ENCODE assay signal across 9 mouse cellular contexts in the genomic region with DNA sequence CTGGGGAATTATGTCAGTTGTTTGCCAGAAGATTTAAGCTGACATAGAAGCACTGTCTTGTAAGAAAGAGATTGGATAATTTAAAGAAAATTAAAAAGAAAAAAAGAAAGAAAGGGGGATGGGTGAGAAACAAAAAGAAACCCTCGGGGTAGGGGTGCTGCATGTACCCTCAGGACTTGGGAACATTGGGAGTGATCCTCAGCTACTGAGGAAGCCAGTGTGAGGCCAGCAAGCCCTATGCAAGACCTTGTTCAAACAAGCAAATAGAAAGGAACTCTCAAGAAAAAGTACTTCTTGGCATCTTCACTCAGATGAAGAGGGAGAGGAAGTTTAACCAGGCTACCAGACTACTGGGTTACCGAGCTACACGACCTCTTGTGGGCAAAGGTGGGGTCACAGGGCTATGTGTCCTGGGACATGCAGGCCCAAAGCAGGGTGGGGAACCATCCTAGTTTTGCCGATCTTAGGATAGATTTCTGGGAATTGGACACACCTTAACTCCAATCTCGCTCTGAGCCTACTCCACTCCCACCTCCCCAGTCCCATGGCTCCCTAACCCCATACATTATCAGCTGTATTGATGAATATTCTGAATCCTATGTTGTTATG. TPM values are rescaled to one million over a fixed set of nuclear protein-coding genes. Genes with fewer than 3 reads are reported as not detected.
DNase-seq lines count a peak whose midpoint lies in the region; ATAC-seq and TF ChIP-seq lines count a peak whose summit lies in the region.
"Had no signal": no experiment of that assay in that cellular context is flagged by ENCODE, and none has a peak within 500 bp of the region (broad histone marks: within the 10 kb centered on the region; RNA-seq: fewer than 3 reads in every experiment).

No protein-coding gene starts in this region.

- H3K9me3 ChIP-seq in MEL (replicated peaks; ENCODE audit: insufficient read depth, low read length), result no peaks in the 10 kb centered on the region
- H3K9me3 ChIP-seq in liver, embryonic 12.5 days (replicated peaks), result no peaks in the 10 kb centered on the region
- H3K9me3 ChIP-seq in forebrain, embryonic 14.5 days (replicated peaks; ENCODE audit: control insufficient read depth, low read length), result no peaks in the 10 kb centered on the region

- peak overlapping the region; percentile 22; the same call in 1 of the 2 replicates for H3K4me2 ChIP-seq in liver, embryonic 12.5 days
- H3K4me2 ChIP-seq in forebrain, embryonic 14.5 days (ENCODE audit: low read length), result no peak overlapping the region

- peaks cover 37 to 54% of the 10 kb centered on the region in 2 experiments for H3K4me1 ChIP-seq in MEL (ENCODE audit: control insufficient read depth in 1 of 2, insufficient read depth in 2 of 2, low read length in 2 of 2)
- H3K4me1 ChIP-seq in liver, embryonic 12.5 days, result peaks cover 62% of the 10 kb centered on the region
- no peaks in the 10 kb centered on the region for H3K4me1 ChIP-seq in forebrain, embryonic 14.5 days (ENCODE audit: control insufficient read depth, insufficient read depth, low read length)

- peak; percentile 46 for ATAC-seq in liver, embryonic 12.5 days
- no peak for ATAC-seq in cerebellum, adult (ENCODE audit: insufficient number of reproducible peaks, low FRiP score, low TSS enrichment)
- no peak for ATAC-seq in forebrain, embryonic 14.5 days

- 44% methylated on average over 5 of the region's 5 CpGs for whole genome bisulfite sequencing in liver, embryonic 12.5 days (ENCODE audit: insufficient replicate concordance)
- 83% methylated on average over 5 of the region's 5 CpGs for WGBS in forebrain, embryonic 14.5 days

- H3K4me3 ChIP-seq in MEL (ENCODE audit: control insufficient read depth in 1 of 2, insufficient read depth in 1 of 2, low read depth in 2 of 2, low read length in 2 of 2), result peak overlapping the region in 1 of 2 experiments; percentile 43; a peak in 2 of 4 replicates
- H3K4me3 ChIP-seq in liver, embryonic 12.5 days, result no peak overlapping the region
- H3K4me3 ChIP-seq in forebrain, embryonic 14.5 days (ENCODE audit: low read depth, low read length), result no peak overlapping the region

- DNase-seq in CD4-positive helper T cell, adult 2 months (ENCODE audit: low read depth, low spot score), result peak; percentile 35
- peak; percentile 74 for DNase-seq in MEL (ENCODE audit: low read depth, low spot score)
- peak; percentile 68 for DNase-seq in naive thymus-derived CD4-positive, alpha-beta T cell, adult 2 months (ENCODE audit: low read depth)
- DNase-seq in forebrain, embryonic 14.5 days (ENCODE audit: low spot score), result no peak
- no peak for DNase-seq in right cerebral cortex, postnatal 25 days
- DNase-seq in layer of hippocampus, adult 9-10 months (ENCODE audit: low spot score), result no peak

- no peaks in the 10 kb centered on the region for H3K27me3 ChIP-seq in MEL (ENCODE audit: control insufficient read depth in 1 of 2, insufficient read depth in 2 of 2, low read length in 2 of 2)
- H3K27me3 ChIP-seq in liver, embryonic 12.5 days (replicated peaks), result no peaks in the 10 kb centered on the region
- H3K27me3 ChIP-seq in forebrain, embryonic 14.5 days (replicated peaks; ENCODE audit: control insufficient read depth, insufficient read depth, low read length), result no peaks in the 10 kb centered on the region

- no peak for TF ChIP-seq EP300 in MEL (IDR thresholded peaks at IDR 0.05; ENCODE audit: low read depth in 1 of 2, low read length in 2 of 2)

- peaks cover 0 to 59% of the 10 kb centered on the region in 2 experiments; a peak in 3 of 4 replicates for H3K36me3 ChIP-seq in MEL (ENCODE audit: control insufficient read depth in 1 of 2, insufficient read depth in 2 of 2, low read length in 2 of 2)
- H3K36me3 ChIP-seq in liver, embryonic 12.5 days, result peaks cover 4% of the 10 kb centered on the region; the same call in 1 of the 2 replicates
- H3K36me3 ChIP-seq in forebrain, embryonic 14.5 days (ENCODE audit: control insufficient read depth, insufficient read depth, low read length), result no peaks in the 10 kb centered on the region

- peak; percentile 21 for TF ChIP-seq RAD21 in MEL (IDR thresholded peaks at IDR 0.05; ENCODE audit: low read depth, low read length)

- TF ChIP-seq POLR2A in MEL (IDR thresholded peaks at IDR 0.05; ENCODE audit: control insufficient read depth in 1 of 2, insufficient read depth in 1 of 2, low read depth in 1 of 2, low read length in 2 of 2, poor library complexity in 1 of 2), result no peak

- peak overlapping the region; percentile 11 for H3K9ac ChIP-seq in MEL (ENCODE audit: control insufficient read depth, low read depth, low read length, poor library complexity, severe bottlenecking)
- no peak overlapping the region; the same call in 1 of the 2 replicates for H3K9ac ChIP-seq in liver, embryonic 12.5 days
- no peak overlapping the region for H3K9ac ChIP-seq in forebrain, embryonic 14.5 days (ENCODE audit: low read length)

- H3K79me2 ChIP-seq in MEL (ENCODE audit: control insufficient read depth, insufficient read depth, low read length, poor library complexity), result peaks cover 24% of the 10 kb centered on the region

- peak; percentile 40 to 52 (median 43); a peak in 5 of 6 replicates for TF ChIP-seq CTCF in MEL (IDR thresholded peaks at IDR 0.05 in 2 of 3, conservative IDR thresholded peaks at IDR 0.05 in 1 of 3; ENCODE audit: control insufficient read depth in 1 of 3, insufficient read depth in 1 of 3, low read depth in 2 of 3, low read length in 3 of 3, poor library complexity in 1 of 3, severe bottlenecking in 1 of 3)

- H3K27ac ChIP-seq in MEL (ENCODE audit: control insufficient read depth, low read depth, low read length), result peak overlapping the region; percentile 81
- peak overlapping the region; percentile 69 for H3K27ac ChIP-seq in liver, embryonic 12.5 days
- H3K27ac ChIP-seq in forebrain, embryonic 14.5 days (ENCODE audit: low read depth, low read length), result no peak overlapping the region
- H3K27ac ChIP-seq: macrophage had no signal

TF ChIP-seq in MEL, 35 proteins besides CTCF, POLR2A, EP300 and RAD21:
- TF ChIP-seq SMC3 (IDR thresholded peaks at IDR 0.05; ENCODE audit: low read depth, low read length) (peak; percentile 32), ETS1 (IDR thresholded peaks at IDR 0.05; ENCODE audit: low read depth, low read length) (no peak), JUND (IDR thresholded peaks at IDR 0.05; ENCODE audit: low read depth, low read length) (no peak)

RNA-seq across cellular contexts. Expression of a gene that starts 12.1 kb away (rescaled TPM):
- 14.1 and 14.4 TPM in 2 replicates for total RNA-seq in MEL (2012; rRNA removed)
- 10 to 100 TPM in 1 of 2 experiments, not detected in 1; 13.2 TPM for polyA plus RNA-seq in MEL (2012; ENCODE audit: insufficient read depth in 1 of 2, insufficient read length in 2 of 2, low read depth in 1 of 2, low replicate concordance in 2 of 2, missing spikeins in 1 of 2)
- 5.9 and 6.3 TPM in 2 replicates for polyA plus RNA-seq in liver, embryonic 12.5 days (2016; fragmentation: Nextera tagmentation; extraction: Ambion mirVana)
- 2.5 and 2.8 TPM in 2 replicates for polyA plus RNA-seq in forebrain, embryonic 14.5 days (2014; fragmentation: Nextera tagmentation; extraction: Ambion mirVana)

Comparison
In these comparisons a context has a peak if more than half of its experiments do, and no peak if none do; other contexts are left out.
1. DNase-seq: peak in CD4-positive helper T cell, adult 2 months (single experiment), MEL (single experiment) and naive thymus-derived CD4-positive, alpha-beta T cell, adult 2 months (single experiment); none in forebrain, embryonic 14.5 days (single experiment), right cerebral cortex, postnatal 25 days (single experiment) and layer of hippocampus, adult 9-10 months (single experiment).